Mouse (Mus musculus) spleen, adult 2 months (tissue): Measurements from ENCODE around the gene Odf4.

ENCODE experiments used
- CTCF ChIP-seq: fragments of 200-500 bp; IDR thresholded peaks from 2 replicates; pipeline ENCODE4 v1.5.1; 2011; ENCODE audit warnings: mild to moderate bottlenecking, inconsistent platforms; ENCODE audit not compliant: insufficient read depth, insufficient read length, insufficient replicate concordance; ENCODE audit errors: extremely low read depth
- POLR2A ChIP-seq: fragments of 200-500 bp; IDR thresholded peaks from 2 replicates; pipeline ENCODE4 v1.6.1; 2011; ENCODE audit warnings: low read depth, low read length, inconsistent platforms

DNA sequence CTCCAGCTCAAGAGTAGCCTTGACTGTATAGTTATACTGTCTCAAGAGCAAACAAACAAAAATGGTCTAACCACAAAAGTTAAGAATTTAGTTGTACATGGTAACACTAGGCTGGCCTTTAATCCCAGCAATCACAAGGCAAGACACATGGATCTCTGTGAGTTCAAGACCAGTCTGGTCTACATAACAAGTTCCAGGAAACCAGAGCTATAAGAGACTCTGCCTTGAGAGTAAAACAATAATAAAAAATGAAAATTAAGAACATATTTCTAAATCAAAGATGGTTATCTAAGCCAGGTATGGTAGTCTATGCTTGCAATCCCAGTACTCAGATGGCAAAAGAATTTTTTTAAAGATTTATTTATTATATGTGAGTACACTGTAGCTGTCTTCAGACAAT, 38.2 kb upstream of the Odf4 start:
- TF ChIP-seq CTCF (no peak), POLR2A (no peak)
